Mouse (Mus musculus): ENCODE measurements around the gene Cfap126.

DNA sequence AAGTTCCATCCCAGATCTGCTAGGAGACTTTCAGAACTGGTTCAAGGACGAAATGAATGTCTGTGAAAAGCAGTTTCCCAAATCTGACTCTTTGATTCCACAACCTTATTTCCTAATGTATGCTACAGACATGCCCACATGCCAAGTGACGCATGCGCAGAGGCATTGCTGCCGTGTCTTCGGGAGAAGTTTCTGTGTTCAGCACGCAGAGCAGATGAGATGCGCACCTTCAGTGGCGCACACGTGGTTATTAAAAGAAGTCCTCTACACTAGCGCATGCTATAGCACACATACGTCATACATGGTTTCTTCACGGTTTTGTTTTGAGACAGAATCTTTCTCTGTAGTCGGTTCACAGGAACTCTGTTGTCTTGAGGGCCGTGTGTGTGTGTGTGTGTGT lies 5.7 kb downstream of the Cfap126 start:
- TF ChIP-seq POLR2A (IDR thresholded peaks at IDR 0.05; ENCODE audit: extremely low read depth, insufficient read depth, low read length) (no peak), CTCF (IDR thresholded peaks at IDR 0.05; ENCODE audit: extremely low read depth, insufficient read depth, low read length) (no peak)
